Mouse (Mus musculus) midbrain, embryonic 15.5 days (tissue): ENCODE data around the gene Gna11. TPM values are rescaled to one million over a fixed set of nuclear protein-coding genes. Genes with fewer than 3 reads are reported as not detected.

ENCODE experiments used
- ATAC-seq: fragments of 200-750 bp; cut with Nextera tagmentation; replicated peaks from 2 replicates; pipeline ENCODE4 v1.8.0; 2017; ENCODE audit warnings: moderate TSS enrichment
- H3K27ac ChIP-seq: fragments of 300-500 bp; sonication (generic); 2 replicates; pipeline ENCODE4 v1.5.1; 2015; ENCODE audit warnings: mild to moderate bottlenecking, inconsistent platforms
- H3K27me3 ChIP-seq: fragments of 300-500 bp; sonication (generic); replicated peaks from 2 replicates; pipeline ENCODE4 v1.6.1; 2015; ENCODE audit warnings: inconsistent platforms
- H3K36me3 ChIP-seq: fragments of 300-500 bp; sonication (generic); replicated peaks from 2 replicates; pipeline ENCODE4 v1.6.1; 2015; ENCODE audit warnings: inconsistent platforms
- H3K4me1 ChIP-seq: fragments of 300-500 bp; sonication (generic); 2 replicates; pipeline ENCODE4 v1.6.1; 2015; ENCODE audit warnings: inconsistent platforms
- H3K4me2 ChIP-seq: fragments of 300-500 bp; sonication (generic); 2 replicates; pipeline ENCODE4 v1.6.1; 2015; ENCODE audit warnings: inconsistent platforms, mild to moderate bottlenecking, moderate library complexity
- H3K4me3 ChIP-seq: fragments of 300-500 bp; sonication (generic); 2 replicates; pipeline ENCODE4 v1.5.1; 2015; ENCODE audit warnings: mild to moderate bottlenecking, inconsistent platforms
- H3K9ac ChIP-seq: fragments of 300-500 bp; sonication (generic); 2 replicates; pipeline ENCODE4 v1.6.1; 2015; ENCODE audit warnings: mild to moderate bottlenecking, inconsistent platforms
- H3K9me3 ChIP-seq: fragments of 300-500 bp; sonication (generic); 2 replicates; pipeline ENCODE4 v1.6.1; 2016; ENCODE audit warnings: inconsistent platforms
- WGBS: fragments of 180-500 bp; shearing (Covaris S2); methylation state at CpG from one replicate; pipeline ENCODE4 v1.1.7; 2015; ENCODE audit warnings: mixed read lengths; 5-methylcytosine and 5-hydroxymethylcytosine counted together
- polyA plus RNA-seq: library from polyadenylated mRNA; unstranded; fragments of >200 nt; fragmentation: Nextera tagmentation; extraction: Ambion mirVana; gene quantifications from 2 replicates; pipeline ENCODE4 v1.2.1, GENCODE M21; 2015

Gene Gna11
- polyA plus RNA-seq, 1 experiment from 2014 or later, result 100 TPM

GRCm38 (mm10) chr10:81496264-81496901 is 48.6 kb downstream of the Gna11 start, which contains the start of gene Ncln:
Ncln (minus strand) TSS chr10:81496392.
- no peaks in the 10 kb centered on the region for H3K27me3 ChIP-seq
- peak within 1 kb of the TSS; percentile 80 for H3K27ac ChIP-seq
- under 1% methylated on average over 45 of the region's 45 CpGs for WGBS
- peak within 1 kb of the TSS; percentile 71 for H3K9ac ChIP-seq
- H3K36me3 ChIP-seq, result peaks cover 6% of the 10 kb centered on the region; the same call in 1 of the 2 replicates
- H3K4me1 ChIP-seq, result peaks cover 31% of the 10 kb centered on the region
- H3K9me3 ChIP-seq, result no peaks in the 10 kb centered on the region
- peak within 1 kb of the TSS; percentile 84 for H3K4me2 ChIP-seq
- ATAC-seq, result peak; percentile 96
- H3K4me3 ChIP-seq, result peak within 1 kb of the TSS; percentile 83

GRCm38 (mm10) chr10:81495616-81496263 is 49.2 kb downstream of the Gna11 start:
- peak; percentile 40 for ATAC-seq
- 2% methylated on average over 41 of the region's 41 CpGs for WGBS
- peak overlapping the region; percentile 84 for H3K4me2 ChIP-seq
- peak overlapping the region; percentile 71 for H3K9ac ChIP-seq
- peaks cover 31% of the 10 kb centered on the region for H3K4me1 ChIP-seq
- peaks cover 11% of the 10 kb centered on the region; the same call in 1 of the 2 replicates for H3K36me3 ChIP-seq
- H3K27ac ChIP-seq, result peak overlapping the region; percentile 80
- peak overlapping the region; percentile 83 for H3K4me3 ChIP-seq
- no peaks in the 10 kb centered on the region for H3K27me3 ChIP-seq
- H3K9me3 ChIP-seq, result no peaks in the 10 kb centered on the region

- peak overlapping the region; percentile 83 for H3K4me3 ChIP-seq
These were observed 49.8 kb downstream of the Gna11 start for GRCm38 (mm10) chr10:81495151-81495550.

GRCm38 (mm10) chr10:81494260-81495041 is 50.5 kb downstream of the Gna11 start:
- WGBS, result 89% methylated on average over 11 of the region's 11 CpGs
- H3K27me3 ChIP-seq, result no peaks in the 10 kb centered on the region
- H3K9ac ChIP-seq, result no peak overlapping the region
- H3K9me3 ChIP-seq, result no peaks in the 10 kb centered on the region
- H3K4me1 ChIP-seq, result peaks cover 31% of the 10 kb centered on the region
- no peak overlapping the region for H3K27ac ChIP-seq
- no peak for ATAC-seq
- H3K4me2 ChIP-seq, result no peak overlapping the region; the same call in 1 of the 2 replicates
- H3K4me3 ChIP-seq, result no peak overlapping the region
- H3K36me3 ChIP-seq, result peaks cover 16% of the 10 kb centered on the region; the same call in 1 of the 2 replicates

More at GRCm38 (mm10) chr10:81495151-81495550, 49.8 kb downstream of the Gna11 start:
- WGBS, result 80% methylated on average over 6 of the region's 6 CpGs
- H3K4me2 ChIP-seq, result peak overlapping the region; percentile 84
- H3K27ac ChIP-seq, result no peak overlapping the region
- H3K9me3 ChIP-seq, result no peaks in the 10 kb centered on the region
- H3K9ac ChIP-seq, result peak overlapping the region; percentile 71
- no peaks in the 10 kb centered on the region for H3K27me3 ChIP-seq
- peaks cover 31% of the 10 kb centered on the region for H3K4me1 ChIP-seq
- peaks cover 11% of the 10 kb centered on the region; the same call in 1 of the 2 replicates for H3K36me3 ChIP-seq
- ATAC-seq, result no peak

GRCm38 (mm10) chr10:81493601-81494220 is 51.3 kb downstream of the Gna11 start:
- Histone ChIP-seq H3K36me3 (peaks cover 20% of the 10 kb centered on the region; the same call in 1 of the 2 replicates), H3K9me3 (no peaks in the 10 kb centered on the region), H3K27me3 (no peaks in the 10 kb centered on the region), H3K4me3 (no peak overlapping the region), H3K27ac (no peak overlapping the region), H3K4me2 (no peak overlapping the region), H3K4me1 (peaks cover 31% of the 10 kb centered on the region), H3K9ac (no peak overlapping the region)
- WGBS, result 88% methylated on average over 8 of the region's 8 CpGs
- no peak for ATAC-seq

GRCm38 (mm10) chr10:81492606-81493240 is 52.3 kb downstream of the Gna11 start:
- H3K36me3 ChIP-seq, result peaks cover 28% of the 10 kb centered on the region; the same call in 1 of the 2 replicates
- H3K4me1 ChIP-seq, result peaks cover 29% of the 10 kb centered on the region
- no peak for ATAC-seq
- H3K4me2 ChIP-seq, result no peak overlapping the region
- no peaks in the 10 kb centered on the region for H3K27me3 ChIP-seq
- no peak overlapping the region for H3K9ac ChIP-seq
- no peak overlapping the region for H3K27ac ChIP-seq
- 93% methylated on average over 11 of the region's 11 CpGs for WGBS
- H3K4me3 ChIP-seq, result no peak overlapping the region
- no peaks in the 10 kb centered on the region for H3K9me3 ChIP-seq

GRCm38 (mm10) chr10:81491018-81491417 is 54.0 kb downstream of the Gna11 start:
- no peak overlapping the region for H3K4me3 ChIP-seq
- H3K27ac ChIP-seq, result no peak overlapping the region
- no peaks in the 10 kb centered on the region for H3K9me3 ChIP-seq
- no peak overlapping the region for H3K4me2 ChIP-seq
- H3K36me3 ChIP-seq, result peaks cover 40% of the 10 kb centered on the region; the same call in 1 of the 2 replicates
- peaks cover 21% of the 10 kb centered on the region for H3K4me1 ChIP-seq
- H3K9ac ChIP-seq, result no peak overlapping the region
- no peaks in the 10 kb centered on the region for H3K27me3 ChIP-seq
- no peak for ATAC-seq
- 94% methylated on average over 9 of the region's 9 CpGs for WGBS

GRCm38 (mm10) chr10:81489941-81490340 is 55.0 kb downstream of the Gna11 start:
- no peaks in the 10 kb centered on the region for H3K27me3 ChIP-seq
- no peaks in the 10 kb centered on the region for H3K9me3 ChIP-seq
- H3K36me3 ChIP-seq, result peaks cover 40% of the 10 kb centered on the region; the same call in 1 of the 2 replicates
- 86% methylated on average over 14 of the region's 14 CpGs for WGBS
- no peak for ATAC-seq
- H3K27ac ChIP-seq, result no peak overlapping the region
- no peak overlapping the region for H3K4me2 ChIP-seq
- H3K4me1 ChIP-seq, result peaks cover 17% of the 10 kb centered on the region
- no peak overlapping the region for H3K9ac ChIP-seq
- no peak overlapping the region for H3K4me3 ChIP-seq

- no peaks in the 10 kb centered on the region for H3K27me3 ChIP-seq
- no peak overlapping the region for H3K4me3 ChIP-seq
- no peak overlapping the region for H3K4me2 ChIP-seq
- H3K9ac ChIP-seq, result no peak overlapping the region
- WGBS, result 91% methylated on average over 11 of the region's 11 CpGs
- peaks cover 15% of the 10 kb centered on the region for H3K4me1 ChIP-seq
- no peak overlapping the region for H3K27ac ChIP-seq
- no peak for ATAC-seq
- no peaks in the 10 kb centered on the region for H3K9me3 ChIP-seq
- H3K36me3 ChIP-seq, result peaks cover 40% of the 10 kb centered on the region; the same call in 1 of the 2 replicates
These were observed 56.9 kb downstream of the Gna11 start for GRCm38 (mm10) chr10:81488081-81488480.

GRCm38 (mm10) chr10:81486496-81486895 is 58.5 kb downstream of the Gna11 start:
- Histone ChIP-seq H3K4me1 (peaks cover 20% of the 10 kb centered on the region), H3K36me3 (peaks cover 35% of the 10 kb centered on the region; the same call in 1 of the 2 replicates), H3K9me3 (no peaks in the 10 kb centered on the region), H3K9ac (no peak overlapping the region), H3K4me3 (no peak overlapping the region), H3K27me3 (no peaks in the 10 kb centered on the region), H3K4me2 (no peak overlapping the region), H3K27ac (no peak overlapping the region)
- no peak for ATAC-seq
- WGBS, result 88% methylated on average over 10 of the region's 10 CpGs

GRCm38 (mm10) chr10:81485479-81486018 is 59.4 kb downstream of the Gna11 start:
- no peak for ATAC-seq
- no peak overlapping the region for H3K9ac ChIP-seq
- H3K36me3 ChIP-seq, result peaks cover 28% of the 10 kb centered on the region; the same call in 1 of the 2 replicates
- no peaks in the 10 kb centered on the region for H3K9me3 ChIP-seq
- H3K4me1 ChIP-seq, result peaks cover 28% of the 10 kb centered on the region
- H3K4me3 ChIP-seq, result no peak overlapping the region
- 0 out of 2 replicates have a peak overlapping the region, but pooled peaks have one; percentile 7 for H3K27ac ChIP-seq
- 75% methylated on average over 7 of the region's 7 CpGs for WGBS
- no peak overlapping the region for H3K4me2 ChIP-seq
- no peaks in the 10 kb centered on the region for H3K27me3 ChIP-seq
